Mouse (Mus musculus): ENCODE measurements at regions not wholly inside any gene's neighbourhood (a gene's known extent, or its start where the extent isn't known, plus 50 kb on each side); places are given as distances from the start of the nearest gene placed in this dataset.

- TF ChIP-seq POLR2A (IDR thresholded peaks at IDR 0.05; ENCODE audit: borderline replicate concordance, insufficient read depth, low read length) (no peak), CTCF (IDR thresholded peaks at IDR 0.05; ENCODE audit: borderline replicate concordance, insufficient read depth, low read depth, low read length) (no peak)
Observed at GRCm38 (mm10) chr9:113342131-113342530, 365.9 kb downstream of the Pdcd6ip start.
